Mouse (Mus musculus) cerebellum, adult (tissue): Measurements from ENCODE around the gene Primpol.
"Not testable (repeated sequence)": the region's sequence is repeated elsewhere in the genome, so short reads cannot be mapped to it uniquely, and the experiment has no call there.

Source experiments
- ATAC-seq: cut with Nextera tagmentation; 2 replicates; pipeline ENCODE4 v1.9.2; 2017; ENCODE audit warnings: mild to moderate bottlenecking, moderate library complexity, mixed read lengths; ENCODE audit not compliant: insufficient number of reproducible peaks, low FRiP score, low TSS enrichment

Primpol gene

GRCm38 (mm10) chr8:46611557-46611956 lies 5.5 kb downstream of the Primpol start:
- ATAC-seq, result no peak

GRCm38 (mm10) chr8:46606930-46607329 lies 10.1 kb downstream of the Primpol start:
- ATAC-seq, result no peak

GRCm38 (mm10) chr8:46603587-46603986 lies 13.4 kb downstream of the Primpol start:
- no peak for ATAC-seq

- ATAC-seq, result no peak
These were observed 15.9 kb downstream of the Primpol start for GRCm38 (mm10) chr8:46600959-46601707.

GRCm38 (mm10) chr8:46599314-46599904 lies 17.6 kb downstream of the Primpol start:
- no peak for ATAC-seq

GRCm38 (mm10) chr8:46598753-46599152 lies 18.3 kb downstream of the Primpol start:
- ATAC-seq, result no peak

GRCm38 (mm10) chr8:46598114-46598513 lies 18.9 kb downstream of the Primpol start:
- no peak for ATAC-seq

- no peak for ATAC-seq
These were observed 19.6 kb downstream of the Primpol start for GRCm38 (mm10) chr8:46597411-46597810.

- ATAC-seq, result no peak
These were observed 20.5 kb downstream of the Primpol start for GRCm38 (mm10) chr8:46596530-46596929.

GRCm38 (mm10) chr8:46595593-46595992 lies 21.4 kb downstream of the Primpol start:
- ATAC-seq, result no peak

- peak; percentile 69 for ATAC-seq
These were observed 23.2 kb downstream of the Primpol start for GRCm38 (mm10) chr8:46593772-46594171.

- ATAC-seq, result peak; percentile 77
These were observed 23.9 kb downstream of the Primpol start for GRCm38 (mm10) chr8:46593067-46593466.

- ATAC-seq, result no peak
These were observed 28.3 kb downstream of the Primpol start for GRCm38 (mm10) chr8:46588663-46589062.

GRCm38 (mm10) chr8:46587911-46588310 lies 29.1 kb downstream of the Primpol start:
- no peak for ATAC-seq

GRCm38 (mm10) chr8:46585576-46585975 lies 31.4 kb downstream of the Primpol start:
- no peak for ATAC-seq

- not testable (repeated sequence) for ATAC-seq
These were observed 32.7 kb downstream of the Primpol start for GRCm38 (mm10) chr8:46584328-46584727.

- no peak for ATAC-seq
These were observed 38.2 kb downstream of the Primpol start for GRCm38 (mm10) chr8:46578794-46579193.

GRCm38 (mm10) chr8:46573964-46574363 lies 43.0 kb downstream of the Primpol start:
- ATAC-seq, result no peak

- no peak for ATAC-seq
These were observed 43.6 kb downstream of the Primpol start for GRCm38 (mm10) chr8:46573446-46573845.

- no peak for ATAC-seq
These were observed 46.3 kb downstream of the Primpol start for GRCm38 (mm10) chr8:46570673-46571072.

GRCm38 (mm10) chr8:46569659-46570441 lies 47.2 kb downstream of the Primpol start:
- no peak for ATAC-seq
